Mouse (Mus musculus): ENCODE data around the gene Prr13. TPM values are rescaled to one million over a fixed set of nuclear protein-coding genes. Genes with fewer than 3 reads are reported as not detected.

The Prr13 gene
- 79.0 and 80.9 TPM in 2 replicates for polyA plus RNA-seq (2015; fragmentation: Nextera tagmentation; extraction: Ambion mirVana)

GRCm38 (mm10) chr15:102458904-102459317, at the start of gene Prr13:
Gene Prr13, plus strand, starts transcription at chr15:102459028.
- no peaks in the 10 kb centered on the region for H3K27me3 ChIP-seq (replicated peaks; ENCODE audit: control insufficient read depth, insufficient read depth, low read length)
- peaks cover 11% of the 10 kb centered on the region for H3K4me1 ChIP-seq (replicated peaks; ENCODE audit: control insufficient read depth, insufficient read depth, low read length)
- H3K36me3 ChIP-seq (ENCODE audit: control insufficient read depth, insufficient read depth) = no peaks in the 10 kb centered on the region
- peak within 1 kb of the TSS; percentile 24; the same call in 1 of the 2 replicates for H3K27ac ChIP-seq (ENCODE audit: low read length)
- peak; percentile 89 for ATAC-seq
- peak within 1 kb of the TSS; percentile 59 for H3K4me2 ChIP-seq (ENCODE audit: low read length)
- peak within 1 kb of the TSS; percentile 50 for H3K9ac ChIP-seq (replicated peaks; ENCODE audit: low read depth, low read length)
- peak within 1 kb of the TSS; percentile 54 for H3K4me3 ChIP-seq (replicated peaks; ENCODE audit: low read length)
- H3K9me3 ChIP-seq (ENCODE audit: control insufficient read depth, low read length) = no peaks in the 10 kb centered on the region
- 0% methylated on average over 19 of the region's 19 CpGs for WGBS

- no peak overlapping the region for H3K4me3 ChIP-seq (replicated peaks; ENCODE audit: low read length)
- H3K9ac ChIP-seq (replicated peaks; ENCODE audit: low read depth, low read length) = no peak overlapping the region
- ATAC-seq = no peak
- H3K4me1 ChIP-seq (replicated peaks; ENCODE audit: control insufficient read depth, insufficient read depth, low read length) = peaks cover 40% of the 10 kb centered on the region
- peaks cover 32% of the 10 kb centered on the region for H3K36me3 ChIP-seq (ENCODE audit: control insufficient read depth, insufficient read depth)
- no peak overlapping the region for H3K27ac ChIP-seq (ENCODE audit: low read length)
- no peaks in the 10 kb centered on the region for H3K27me3 ChIP-seq (replicated peaks; ENCODE audit: control insufficient read depth, insufficient read depth, low read length)
- H3K4me2 ChIP-seq (ENCODE audit: low read length) = no peak overlapping the region
- H3K9me3 ChIP-seq (ENCODE audit: control insufficient read depth, low read length) = no peaks in the 10 kb centered on the region
- 95% methylated on average over 3 of the region's 3 CpGs for WGBS
These were observed 49.5 kb upstream of the Prr13 start for GRCm38 (mm10) chr15:102409286-102409685.

GRCm38 (mm10) chr15:102411077-102411476, 47.8 kb upstream of the Prr13 start:
- Histone ChIP-seq H3K4me3 (replicated peaks; ENCODE audit: low read length) (no peak overlapping the region), H3K36me3 (ENCODE audit: control insufficient read depth, insufficient read depth) (peaks cover 32% of the 10 kb centered on the region), H3K4me1 (replicated peaks; ENCODE audit: control insufficient read depth, insufficient read depth, low read length) (peaks cover 40% of the 10 kb centered on the region), H3K9ac (replicated peaks; ENCODE audit: low read depth, low read length) (no peak overlapping the region), H3K27me3 (replicated peaks; ENCODE audit: control insufficient read depth, insufficient read depth, low read length) (no peaks in the 10 kb centered on the region), H3K27ac (ENCODE audit: low read length) (no peak overlapping the region), H3K9me3 (ENCODE audit: control insufficient read depth, low read length) (no peaks in the 10 kb centered on the region), H3K4me2 (ENCODE audit: low read length) (no peak overlapping the region)
- no peak for ATAC-seq
- 96% methylated on average over 1 of the region's 1 CpGs for WGBS

- Histone ChIP-seq H3K27ac (ENCODE audit: low read length) (no peak overlapping the region), H3K36me3 (ENCODE audit: control insufficient read depth, insufficient read depth) (peaks cover 26% of the 10 kb centered on the region), H3K4me1 (replicated peaks; ENCODE audit: control insufficient read depth, insufficient read depth, low read length) (peaks cover 24% of the 10 kb centered on the region), H3K4me2 (ENCODE audit: low read length) (no peak overlapping the region), H3K9ac (replicated peaks; ENCODE audit: low read depth, low read length) (no peak overlapping the region), H3K9me3 (ENCODE audit: control insufficient read depth, low read length) (no peaks in the 10 kb centered on the region), H3K4me3 (replicated peaks; ENCODE audit: low read length) (no peak overlapping the region), H3K27me3 (replicated peaks; ENCODE audit: control insufficient read depth, insufficient read depth, low read length) (no peaks in the 10 kb centered on the region)
- ATAC-seq = no peak
These were observed 45.1 kb upstream of the Prr13 start for GRCm38 (mm10) chr15:102413687-102414086.

DNA sequence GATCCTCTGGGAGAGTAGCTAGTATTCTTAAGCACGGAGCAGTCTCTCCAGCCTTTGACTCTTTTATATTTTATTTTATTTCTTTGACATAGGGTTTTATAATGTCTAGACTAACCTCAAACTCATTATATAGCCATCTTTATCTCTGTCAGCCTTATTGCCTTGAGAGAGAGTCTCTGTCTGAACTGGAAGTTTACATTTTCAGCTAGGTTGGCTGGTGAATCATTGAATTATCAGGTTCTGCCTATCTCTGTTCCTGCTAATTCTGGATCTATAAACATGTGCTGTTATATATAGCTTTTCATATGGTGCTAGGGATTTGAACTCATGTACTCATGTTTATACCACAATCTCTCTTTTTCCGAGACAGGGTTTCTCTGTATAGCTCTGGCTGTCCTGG, 41.3 kb upstream of the Prr13 start:
- no peak for ATAC-seq
- whole genome bisulfite sequencing = 82% methylated on average over 2 of the region's 2 CpGs
- Histone ChIP-seq H3K36me3 (ENCODE audit: control insufficient read depth, insufficient read depth) (peaks cover 5% of the 10 kb centered on the region), H3K4me2 (ENCODE audit: low read length) (no peak overlapping the region), H3K9me3 (ENCODE audit: control insufficient read depth, low read length) (no peaks in the 10 kb centered on the region), H3K4me3 (replicated peaks; ENCODE audit: low read length) (no peak overlapping the region), H3K27me3 (replicated peaks; ENCODE audit: control insufficient read depth, insufficient read depth, low read length) (no peaks in the 10 kb centered on the region), H3K4me1 (replicated peaks; ENCODE audit: control insufficient read depth, insufficient read depth, low read length) (no peaks in the 10 kb centered on the region; the same call in 1 of the 2 replicates), H3K9ac (replicated peaks; ENCODE audit: low read depth, low read length) (no peak overlapping the region), H3K27ac (ENCODE audit: low read length) (no peak overlapping the region)

DNA sequence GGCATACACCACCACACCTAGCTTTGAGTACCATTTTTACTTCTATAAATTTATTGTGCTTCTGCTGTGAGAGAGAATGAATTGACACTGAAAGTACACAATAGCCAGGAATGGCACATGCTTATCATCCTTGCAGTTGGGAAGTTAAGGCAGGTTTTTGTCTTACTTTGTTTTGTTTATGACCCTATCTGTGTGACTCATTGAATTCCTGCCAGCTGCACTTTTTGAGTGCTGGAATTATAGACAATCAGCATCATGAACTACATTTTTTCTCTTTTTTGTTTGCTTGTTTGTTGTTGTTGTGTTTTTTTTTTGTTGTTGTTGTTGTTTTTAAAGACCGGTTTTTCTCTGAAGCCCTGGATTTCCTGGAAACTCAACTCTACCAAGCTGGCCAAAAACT, 37.8 kb upstream of the Prr13 start:
- H3K27ac ChIP-seq (ENCODE audit: low read length) = no peak overlapping the region
- 0 out of 2 replicates have a peak, but pooled peaks cover 2% of the 10 kb centered on the region for H3K36me3 ChIP-seq (ENCODE audit: control insufficient read depth, insufficient read depth)
- no peaks in the 10 kb centered on the region; the same call in 1 of the 2 replicates for H3K4me1 ChIP-seq (replicated peaks; ENCODE audit: control insufficient read depth, insufficient read depth, low read length)
- no peaks in the 10 kb centered on the region for H3K9me3 ChIP-seq (ENCODE audit: control insufficient read depth, low read length)
- 63% methylated on average over 1 of the region's 1 CpGs for WGBS
- no peak overlapping the region for H3K4me3 ChIP-seq (replicated peaks; ENCODE audit: low read length)
- no peaks in the 10 kb centered on the region for H3K27me3 ChIP-seq (replicated peaks; ENCODE audit: control insufficient read depth, insufficient read depth, low read length)
- no peak overlapping the region for H3K4me2 ChIP-seq (ENCODE audit: low read length)
- H3K9ac ChIP-seq (replicated peaks; ENCODE audit: low read depth, low read length) = no peak overlapping the region
- no peak for ATAC-seq

GRCm38 (mm10) chr15:102421437-102421836, 37.4 kb upstream of the Prr13 start:
- Histone ChIP-seq H3K4me3 (replicated peaks; ENCODE audit: low read length) (no peak overlapping the region), H3K4me2 (ENCODE audit: low read length) (no peak overlapping the region), H3K9me3 (ENCODE audit: control insufficient read depth, low read length) (no peaks in the 10 kb centered on the region), H3K36me3 (ENCODE audit: control insufficient read depth, insufficient read depth) (0 out of 2 replicates have a peak, but pooled peaks cover 5% of the 10 kb centered on the region), H3K4me1 (replicated peaks; ENCODE audit: control insufficient read depth, insufficient read depth, low read length) (no peaks in the 10 kb centered on the region; the same call in 1 of the 2 replicates), H3K27ac (ENCODE audit: low read length) (no peak overlapping the region), H3K9ac (replicated peaks; ENCODE audit: low read depth, low read length) (no peak overlapping the region), H3K27me3 (replicated peaks; ENCODE audit: control insufficient read depth, insufficient read depth, low read length) (no peaks in the 10 kb centered on the region)
- 54% methylated on average over 3 of the region's 3 CpGs for WGBS
- ATAC-seq = no peak

DNA sequence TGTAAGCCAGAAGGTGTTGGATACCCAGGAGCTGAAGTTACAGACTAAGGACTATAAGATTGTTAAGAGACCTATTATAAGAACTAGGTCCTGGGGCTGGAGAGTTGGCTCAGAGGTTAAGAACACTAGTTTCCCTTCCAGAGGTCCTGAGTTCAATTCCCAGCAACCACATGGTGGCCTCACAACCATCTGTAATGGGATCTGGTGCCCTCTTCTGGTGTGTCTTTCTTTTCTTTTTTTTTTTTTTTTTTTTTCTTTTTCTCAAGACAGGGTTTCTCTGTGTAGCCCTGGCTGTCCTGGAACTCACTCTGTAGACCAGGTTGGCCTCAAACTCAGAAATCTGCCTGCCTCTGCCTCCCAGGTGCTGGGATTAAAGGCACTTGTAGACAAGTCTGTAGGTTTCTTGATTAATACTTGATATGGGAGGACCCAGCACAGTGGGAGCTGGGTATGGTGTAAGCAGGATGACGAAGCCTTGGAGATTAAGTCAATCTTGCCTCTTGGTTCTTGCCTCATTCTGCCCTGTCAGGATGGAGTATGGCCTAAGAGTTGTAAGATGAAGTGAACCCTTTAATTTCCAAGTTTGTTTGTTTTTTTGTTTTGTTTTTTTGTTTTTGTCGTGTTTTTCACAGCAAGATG, 35.1 kb upstream of the Prr13 start:
- Histone ChIP-seq H3K4me1 (replicated peaks; ENCODE audit: control insufficient read depth, insufficient read depth, low read length) (no peaks in the 10 kb centered on the region), H3K9me3 (ENCODE audit: control insufficient read depth, low read length) (no peaks in the 10 kb centered on the region), H3K9ac (replicated peaks; ENCODE audit: low read depth, low read length) (no peak overlapping the region), H3K4me3 (replicated peaks; ENCODE audit: low read length) (no peak overlapping the region), H3K36me3 (ENCODE audit: control insufficient read depth, insufficient read depth) (peaks cover 13% of the 10 kb centered on the region; the same call in 1 of the 2 replicates), H3K4me2 (ENCODE audit: low read length) (no peak overlapping the region), H3K27me3 (replicated peaks; ENCODE audit: control insufficient read depth, insufficient read depth, low read length) (no peaks in the 10 kb centered on the region), H3K27ac (ENCODE audit: low read length) (no peak overlapping the region)
- WGBS = 96% methylated on average over 2 of the region's 2 CpGs
- no peak for ATAC-seq

- Histone ChIP-seq H3K4me2 (ENCODE audit: low read length) (no peak overlapping the region), H3K27me3 (replicated peaks; ENCODE audit: control insufficient read depth, insufficient read depth, low read length) (no peaks in the 10 kb centered on the region), H3K36me3 (ENCODE audit: control insufficient read depth, insufficient read depth) (peaks cover 13% of the 10 kb centered on the region; the same call in 1 of the 2 replicates), H3K27ac (ENCODE audit: low read length) (no peak overlapping the region), H3K4me3 (replicated peaks; ENCODE audit: low read length) (no peak overlapping the region), H3K9me3 (ENCODE audit: control insufficient read depth, low read length) (no peaks in the 10 kb centered on the region), H3K4me1 (replicated peaks; ENCODE audit: control insufficient read depth, insufficient read depth, low read length) (no peaks in the 10 kb centered on the region), H3K9ac (replicated peaks; ENCODE audit: low read depth, low read length) (no peak overlapping the region)
- no peak for ATAC-seq
- 97% methylated on average over 2 of the region's 2 CpGs for WGBS
These were observed 34.2 kb upstream of the Prr13 start for GRCm38 (mm10) chr15:102424657-102425056.

Data from forebrain, embryonic 16.5 days (tissue).